Mouse (Mus musculus) cortical plate, adult 2 months (tissue): ENCODE measurements around the gene Ube3c.
"Not testable (repeated sequence)": the region's sequence is repeated elsewhere in the genome, so short reads cannot be mapped to it uniquely, and the experiment has no call there.

Experiments used
- CTCF ChIP-seq: fragments of 200-500 bp; IDR thresholded peaks from 2 replicates; pipeline ENCODE4 v1.5.1; 2011; ENCODE audit warnings: mild to moderate bottlenecking, control low read depth, low read length; ENCODE audit not compliant: insufficient read depth; ENCODE audit errors: extremely low read depth
- POLR2A ChIP-seq: fragments of 200-500 bp; IDR thresholded peaks from 2 replicates; pipeline ENCODE4 v1.6.1; 2011; ENCODE audit warnings: mild to moderate bottlenecking, low read length, control low read depth; ENCODE audit not compliant: insufficient read depth; ENCODE audit errors: extremely low read depth

DNA sequence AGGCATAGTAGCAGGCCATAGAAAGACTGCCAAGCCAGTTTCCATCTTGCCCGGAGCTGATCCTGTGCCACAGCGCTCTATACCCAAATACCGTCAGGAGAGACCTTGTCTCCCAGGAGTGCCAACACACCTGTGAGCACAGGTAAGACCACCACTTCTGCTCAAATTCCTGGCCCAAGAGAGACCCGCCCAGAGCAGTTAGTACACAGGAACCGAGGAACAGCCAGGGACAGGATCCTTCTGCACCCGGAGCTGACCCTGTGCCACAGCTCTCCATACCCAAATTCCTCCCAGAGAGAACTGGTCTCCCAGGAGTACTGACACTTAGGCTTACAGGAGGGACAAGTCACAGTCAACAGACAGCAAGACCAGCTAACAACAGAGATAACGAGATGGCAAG is 23.1 kb downstream of the Ube3c start:
- not testable (repeated sequence) for TF ChIP-seq CTCF, POLR2A
